ENCODE assay signal across 8 mouse cellular contexts in the genomic region with DNA sequence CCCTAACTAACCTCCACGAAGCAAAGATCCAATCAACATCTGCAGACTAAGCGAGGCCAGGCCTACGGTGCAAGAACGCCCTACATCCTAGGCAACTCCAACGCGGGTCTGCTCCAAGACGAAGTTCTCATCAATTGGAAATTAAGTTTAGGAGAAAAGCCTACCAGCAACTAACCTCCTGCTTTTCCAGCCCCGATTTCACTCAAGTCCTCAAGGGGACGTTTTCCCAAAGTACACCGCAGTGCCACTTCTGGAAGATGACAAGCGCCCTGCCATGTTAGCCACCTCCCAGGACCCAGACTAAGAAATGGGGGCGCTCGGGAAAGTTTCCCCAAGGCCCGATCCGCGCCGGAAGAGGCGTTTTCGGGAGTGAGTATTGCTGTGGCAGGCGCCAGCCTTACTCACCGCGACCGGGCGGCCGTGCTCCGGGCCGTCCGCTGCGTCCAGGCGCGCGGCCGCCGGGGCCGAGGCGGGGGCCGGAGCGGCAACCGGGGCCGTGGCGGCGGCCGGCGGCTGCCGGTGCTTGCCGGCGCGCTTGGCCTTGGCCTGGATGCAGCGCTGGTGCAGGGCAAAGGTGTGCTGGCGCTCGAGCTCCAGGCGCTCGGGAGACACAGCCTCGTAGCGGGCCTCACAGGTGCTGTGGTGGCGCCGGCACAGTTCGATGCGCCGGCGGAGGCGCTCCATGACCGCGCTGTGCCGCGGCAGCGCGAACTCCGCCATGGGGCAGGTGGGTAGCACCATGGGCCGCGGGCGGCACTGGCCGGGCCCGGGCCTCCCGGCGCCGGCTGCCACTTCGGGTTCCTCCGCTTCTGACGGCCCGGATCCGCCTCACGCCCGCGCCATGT. TPM values are rescaled to one million over a fixed set of nuclear protein-coding genes. Genes with fewer than 3 reads are reported as not detected.
DNase-seq lines count a peak whose midpoint lies in the region; ATAC-seq and TF ChIP-seq lines count a peak whose summit lies in the region.

No protein-coding gene starts in this region.

- H3K4me3 ChIP-seq in embryonic facial prominence, embryonic 10.5 days = peak overlapping the region; percentile 89
- H3K4me3 ChIP-seq in heart, embryonic 12.5 days = peak overlapping the region; percentile 93
- H3K4me3 ChIP-seq in kidney, embryonic 14.5 days (ENCODE audit: low read length) = peak overlapping the region; percentile 96
- H3K4me3 ChIP-seq in liver, embryonic 14.5 days (ENCODE audit: insufficient read depth in 1 of 2, low read depth in 2 of 2, low read length in 2 of 2) = peak overlapping the region; percentile 77 to 97

- peak overlapping the region; percentile 77 for H3K4me2 ChIP-seq in heart, embryonic 12.5 days
- peak overlapping the region; percentile 72 for H3K4me2 ChIP-seq in kidney, embryonic 14.5 days (replicated peaks; ENCODE audit: low read depth, low read length)
- peak overlapping the region; percentile 95 for H3K4me2 ChIP-seq in liver, embryonic 14.5 days (ENCODE audit: low read depth)

- peak overlapping the region; percentile 99 for H3K9ac ChIP-seq in heart, embryonic 12.5 days
- peak overlapping the region; percentile 99 for H3K9ac ChIP-seq in kidney, embryonic 14.5 days (ENCODE audit: low read depth, low read length)
- H3K9ac ChIP-seq in liver, embryonic 14.5 days (replicated peaks) = peak overlapping the region; percentile 98

- peaks cover 26% of the 10 kb centered on the region for H3K4me1 ChIP-seq in embryonic facial prominence, embryonic 10.5 days
- H3K4me1 ChIP-seq in heart, embryonic 12.5 days (replicated peaks) = peaks cover 38% of the 10 kb centered on the region
- peaks cover 10% of the 10 kb centered on the region for H3K4me1 ChIP-seq in kidney, embryonic 14.5 days (ENCODE audit: control insufficient read depth, insufficient read depth, low read length)
- H3K4me1 ChIP-seq in liver, embryonic 14.5 days (replicated peaks; ENCODE audit: control insufficient read depth in 2 of 2, insufficient read depth in 2 of 2, low read length in 1 of 2) = peaks cover 11 to 15% of the 10 kb centered on the region in 2 experiments

- TF ChIP-seq CTCF in liver, embryonic 14.5 days (IDR thresholded peaks at IDR 0.05; ENCODE audit: low read depth) = no peak

- peaks cover 66% of the 10 kb centered on the region for H3K36me3 ChIP-seq in embryonic facial prominence, embryonic 10.5 days (replicated peaks)
- H3K36me3 ChIP-seq in heart, embryonic 12.5 days = peaks cover 42% of the 10 kb centered on the region
- peaks cover 35% of the 10 kb centered on the region for H3K36me3 ChIP-seq in kidney, embryonic 14.5 days (ENCODE audit: control insufficient read depth, insufficient read depth, low read length)
- H3K36me3 ChIP-seq in liver, embryonic 14.5 days (replicated peaks; ENCODE audit: control insufficient read depth, insufficient read depth, low read depth) = peaks cover 18% of the 10 kb centered on the region

- peak; percentile 83 for ATAC-seq in heart, embryonic 12.5 days (ENCODE audit: insufficient number of reproducible peaks, low FRiP score)
- ATAC-seq in kidney, embryonic 14.5 days (ENCODE audit: low FRiP score, low TSS enrichment) = peak; percentile 71
- peak; percentile 73 for ATAC-seq in liver, embryonic 14.5 days (ENCODE audit: insufficient read depth)

- no peak for TF ChIP-seq EP300 in liver, embryonic 14.5 days (IDR thresholded peaks at IDR 0.05; ENCODE audit: low read depth)

- H3K9me3 ChIP-seq in embryonic facial prominence, embryonic 10.5 days = no peaks in the 10 kb centered on the region
- H3K9me3 ChIP-seq in heart, embryonic 12.5 days (replicated peaks) = no peaks in the 10 kb centered on the region
- H3K9me3 ChIP-seq in kidney, embryonic 14.5 days (ENCODE audit: control insufficient read depth, low read length) = no peaks in the 10 kb centered on the region
- H3K9me3 ChIP-seq in liver, embryonic 14.5 days (ENCODE audit: control insufficient read depth, low read length) = no peaks in the 10 kb centered on the region

- DNase-seq in B cell, adult 2 months = peak; percentile 42 to 54
- peak; percentile 64 for DNase-seq in NIH3T3 (ENCODE audit: low read depth)
- DNase-seq in embryonic facial prominence, embryonic 10.5 days (ENCODE audit: low spot score) = peak; percentile 72
- DNase-seq in liver, embryonic 14.5 days (ENCODE audit: low read depth in 3 of 3, low spot score in 3 of 3) = peak; percentile 28 to 43 (median 39)
- peak; percentile 13 to 19 for DNase-seq in natural killer cell, adult 2 months (ENCODE audit: low spot score in 2 of 2)
- DNase-seq in thymus, postnatal 0 days (ENCODE audit: low spot score) = peak; percentile 50

- H3K27ac ChIP-seq in embryonic facial prominence, embryonic 10.5 days (replicated peaks) = peak overlapping the region; percentile 99
- H3K27ac ChIP-seq in heart, embryonic 12.5 days (ENCODE audit: poor library complexity, severe bottlenecking) = peak overlapping the region; percentile 99
- peak overlapping the region; percentile 98 for H3K27ac ChIP-seq in kidney, embryonic 14.5 days (ENCODE audit: low read depth, low read length)
- H3K27ac ChIP-seq in liver, embryonic 14.5 days = peak overlapping the region; percentile 88

- no peaks in the 10 kb centered on the region for H3K27me3 ChIP-seq in embryonic facial prominence, embryonic 10.5 days (replicated peaks; ENCODE audit: low read depth, poor library complexity, severe bottlenecking)
- H3K27me3 ChIP-seq in heart, embryonic 12.5 days (replicated peaks) = no peaks in the 10 kb centered on the region
- no peaks in the 10 kb centered on the region for H3K27me3 ChIP-seq in kidney, embryonic 14.5 days (ENCODE audit: control insufficient read depth, insufficient read depth, low read length)
- no peaks in the 10 kb centered on the region for H3K27me3 ChIP-seq in liver, embryonic 14.5 days (ENCODE audit: control insufficient read depth, insufficient read depth, low read length)

- WGBS in embryonic facial prominence, embryonic 10.5 days = under 1% methylated on average over 85 of the region's 85 CpGs
- under 1% methylated on average over 61 of the region's 85 CpGs for WGBS in heart, embryonic 12.5 days
- under 1% methylated on average over 85 of the region's 85 CpGs for WGBS in kidney, embryonic 14.5 days
- under 1% methylated on average over 85 of the region's 85 CpGs for WGBS in liver, embryonic 14.5 days (ENCODE audit: insufficient replicate concordance)

RNA-seq across cellular contexts. Expression of gene Maml1, which starts 0.6 kb away (rescaled TPM):
- polyA plus RNA-seq in embryonic facial prominence, embryonic 10.5 days (2016; fragmentation: Nextera tagmentation; extraction: Ambion mirVana) = 6.7 and 7.2 TPM in 2 replicates
- polyA plus RNA-seq in heart, embryonic 12.5 days (2016; fragmentation: Nextera tagmentation; extraction: Ambion mirVana) = 4.6 and 6.1 TPM in 2 replicates
- polyA plus RNA-seq in kidney, embryonic 14.5 days (2014; fragmentation: Nextera tagmentation; extraction: Ambion mirVana) = 10.5 and 10.7 TPM in 2 replicates
- polyA plus RNA-seq in liver, embryonic 14.5 days (2012; rRNA removed) = 3.3 and 3.4 TPM in 2 replicates
- 1.9 and 2.5 TPM in 2 replicates for polyA plus RNA-seq in liver, embryonic 14.5 days (2014; fragmentation: Nextera tagmentation; extraction: Ambion mirVana)
- polyA plus RNA-seq in thymus, postnatal 0 days (2015; fragmentation: Nextera tagmentation; extraction: Ambion mirVana) = 4.7 and 5.3 TPM in 2 replicates

RNA-seq across cellular contexts. Expression of gene Canx, which starts 33.9 kb away (rescaled TPM):
- 318 and 328 TPM in 2 replicates for polyA plus RNA-seq in embryonic facial prominence, embryonic 10.5 days (2016; fragmentation: Nextera tagmentation; extraction: Ambion mirVana)
- polyA plus RNA-seq in heart, embryonic 12.5 days (2016; fragmentation: Nextera tagmentation; extraction: Ambion mirVana) = 331 and 334 TPM in 2 replicates
- 237 and 277 TPM in 2 replicates for polyA plus RNA-seq in kidney, embryonic 14.5 days (2014; fragmentation: Nextera tagmentation; extraction: Ambion mirVana)
- 55.3 and 91.6 TPM in 2 replicates for polyA plus RNA-seq in liver, embryonic 14.5 days (2012; rRNA removed)
- polyA plus RNA-seq in liver, embryonic 14.5 days (2014; fragmentation: Nextera tagmentation; extraction: Ambion mirVana) = 136 and 143 TPM in 2 replicates
- polyA plus RNA-seq in thymus, postnatal 0 days (2015; fragmentation: Nextera tagmentation; extraction: Ambion mirVana) = 196 and 213 TPM in 2 replicates

RNA-seq across cellular contexts. Expression of gene Ltc4s, which starts 53.1 kb away (rescaled TPM):
- 0.75 and 1.4 TPM in 2 replicates for polyA plus RNA-seq in embryonic facial prominence, embryonic 10.5 days (2016; fragmentation: Nextera tagmentation; extraction: Ambion mirVana)
- 0.63 and 0.70 TPM in 2 replicates for polyA plus RNA-seq in heart, embryonic 12.5 days (2016; fragmentation: Nextera tagmentation; extraction: Ambion mirVana)
- polyA plus RNA-seq in kidney, embryonic 14.5 days (2014; fragmentation: Nextera tagmentation; extraction: Ambion mirVana) = 1.6 and 1.9 TPM in 2 replicates
- polyA plus RNA-seq in liver, embryonic 14.5 days (2012; rRNA removed) = 0.54 and 0.81 TPM in 2 replicates
- 0.61 and 0.83 TPM in 2 replicates for polyA plus RNA-seq in liver, embryonic 14.5 days (2014; fragmentation: Nextera tagmentation; extraction: Ambion mirVana)
- 3.5 and 3.7 TPM in 2 replicates for polyA plus RNA-seq in thymus, postnatal 0 days (2015; fragmentation: Nextera tagmentation; extraction: Ambion mirVana)

Comparison
In these comparisons a context has a peak if more than half of its experiments do, and no peak if none do; other contexts are left out.
1. Peak in every context shown above with its lines: DNase-seq, ATAC-seq, H3K4me3 ChIP-seq and H3K27ac ChIP-seq.
2. DNase-seq: peak in every context shown above with its lines; median percentile 72 in embryonic facial prominence, embryonic 10.5 days; 64 in NIH3T3; 50 in thymus, postnatal 0 days; 48 in B cell, adult 2 months; 39 in liver, embryonic 14.5 days; 16 in natural killer cell, adult 2 months.